Mouse (Mus musculus) ZHBTc4 (cell line): ENCODE results near the gene Abcd2.

Source experiments
- DNase-seq: peaks from one replicate; pipeline ENCODE4 v3.0.0-alpha.2; 2011; ENCODE audit warnings: low read depth, low spot score

The Abcd2 gene

GRCm38 (mm10) chr15:91161153-91161552 is 30.4 kb downstream of the Abcd2 start:
- no peak for DNase-seq

GRCm38 (mm10) chr15:91153311-91153710 is 38.3 kb downstream of the Abcd2 start:
- no peak for DNase-seq

- DNase-seq = no peak
These were observed 39.0 kb downstream of the Abcd2 start for GRCm38 (mm10) chr15:91152592-91152991.

DNA sequence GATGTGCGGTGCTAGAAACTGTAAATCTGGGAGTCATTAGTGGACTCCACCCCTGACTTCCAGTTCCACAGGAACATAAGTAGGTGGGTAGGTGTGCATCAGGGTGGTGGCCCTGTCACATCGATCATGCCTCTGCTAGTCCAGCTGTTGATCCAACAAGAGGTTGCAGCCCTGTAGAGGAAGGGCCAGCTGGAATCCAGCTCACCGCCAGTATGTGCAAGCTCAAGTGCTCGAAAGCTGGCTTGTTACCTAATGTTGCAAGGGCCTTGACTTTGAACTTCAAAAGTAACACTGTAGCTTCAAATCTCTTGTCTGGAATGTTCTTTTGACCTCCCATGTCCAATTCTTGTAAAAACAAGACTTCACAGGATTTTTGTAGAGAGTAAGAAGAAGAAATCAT is 67.0 kb downstream of the Abcd2 start:
- peak; percentile 14 for DNase-seq

DNA sequence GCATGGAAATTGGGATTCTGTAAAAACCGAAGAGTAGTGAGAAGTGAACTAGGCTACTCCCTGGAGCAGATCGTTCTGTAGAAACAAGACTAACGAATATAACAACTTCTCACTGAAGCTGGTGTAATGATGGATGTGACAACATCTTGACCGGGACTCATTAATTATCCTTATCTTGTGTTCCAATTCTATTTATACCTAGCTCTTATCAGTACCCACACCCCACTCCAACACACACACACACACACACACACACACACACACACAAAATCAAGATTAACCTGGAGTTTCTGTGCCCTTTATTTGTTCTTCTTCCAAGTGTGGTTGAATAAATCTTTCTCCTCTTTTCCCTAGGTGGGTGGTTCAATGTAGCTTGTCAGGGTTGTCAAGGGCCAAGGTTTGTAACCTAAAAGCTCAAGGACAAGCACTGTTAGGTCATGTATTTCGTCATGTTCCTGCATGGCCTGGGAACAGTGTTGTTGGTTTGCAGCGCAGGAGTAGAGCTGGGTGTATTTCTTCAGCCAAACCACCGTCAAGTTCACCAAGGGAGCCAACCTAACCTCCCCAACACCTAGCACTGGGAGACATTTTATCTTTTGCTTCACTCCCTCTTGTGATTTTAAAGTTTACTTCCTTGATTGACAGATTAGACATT is 78.9 kb downstream of the Abcd2 start:
- DNase-seq = no peak

DNA sequence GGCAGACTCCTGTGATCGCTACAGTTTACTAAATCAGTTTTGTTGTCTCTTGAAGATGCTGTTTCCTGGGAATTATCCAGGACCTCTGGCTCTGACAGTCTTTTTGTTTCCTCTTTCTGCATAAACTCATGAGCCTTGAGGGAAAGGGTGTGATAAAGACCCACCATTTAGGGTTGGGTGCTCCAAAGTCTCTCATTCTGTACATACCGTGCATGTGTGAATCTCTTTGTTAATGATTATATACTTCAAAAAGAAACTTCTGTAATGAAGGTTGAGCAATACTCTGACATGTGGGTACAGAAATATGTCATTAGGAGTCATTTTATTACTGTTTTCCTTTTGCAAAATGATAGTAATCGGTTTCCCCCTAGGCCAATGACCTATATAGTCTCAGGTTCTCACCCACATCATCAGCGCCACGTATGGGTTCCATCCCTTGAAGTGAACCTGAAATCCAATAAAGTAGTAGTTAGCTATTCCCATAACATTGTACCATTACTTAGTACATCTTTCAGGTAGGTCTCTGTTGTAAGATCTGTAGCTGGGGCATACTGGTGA is 83.4 kb downstream of the Abcd2 start:
- DNase-seq = no peak

- DNase-seq = peak; percentile 16
These were observed 86.7 kb downstream of the Abcd2 start for GRCm38 (mm10) chr15:91104934-91105333.

- DNase-seq = no peak
These were observed 87.3 kb downstream of the Abcd2 start for GRCm38 (mm10) chr15:91104276-91104675.

- DNase-seq = no peak
These were observed 87.8 kb downstream of the Abcd2 start for GRCm38 (mm10) chr15:91103814-91104213.

DNA sequence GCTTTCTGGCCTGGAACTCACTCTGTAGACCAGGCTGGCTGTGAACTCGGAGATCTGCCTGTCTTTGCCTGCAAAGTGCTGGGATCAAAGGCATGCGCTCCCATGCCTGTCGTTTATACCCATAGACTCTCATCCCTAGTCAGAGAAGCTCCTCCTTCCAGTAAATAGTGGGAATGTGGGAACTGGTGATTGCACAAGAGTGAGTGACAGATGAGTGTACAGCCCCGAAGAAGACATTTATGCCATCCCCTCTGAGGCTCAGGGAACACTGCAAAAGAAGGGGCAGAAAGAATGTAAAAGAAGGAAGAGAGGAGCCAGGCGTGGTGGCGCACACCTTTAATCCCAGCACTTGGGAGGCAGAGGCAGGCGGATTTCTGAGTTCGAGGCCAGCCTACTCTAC is 88.3 kb downstream of the Abcd2 start:
- DNase-seq = no peak

DNA sequence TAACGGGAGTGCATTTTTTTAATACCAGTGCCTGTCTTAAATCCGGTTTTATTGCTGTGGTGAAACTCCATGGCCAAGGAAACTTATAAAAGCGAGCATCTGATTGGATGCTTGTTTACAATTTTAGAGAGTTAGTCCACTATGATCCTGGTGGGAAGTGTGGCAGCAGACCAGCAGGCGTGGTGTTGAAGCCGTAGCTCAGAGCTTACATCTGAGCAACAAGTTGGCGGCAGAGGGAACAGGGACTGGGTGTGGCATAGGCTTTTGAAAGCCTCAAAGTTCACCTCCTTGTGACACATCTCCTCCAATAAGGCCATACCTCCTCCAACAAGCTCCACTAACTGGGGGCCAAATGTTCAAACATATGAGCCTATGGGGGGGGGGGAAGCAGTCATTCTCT is 95.0 kb downstream of the Abcd2 start:
- DNase-seq = no peak
